Mouse (Mus musculus) midbrain, postnatal 0 days (tissue): ENCODE results near the gene Myof. TPM values are rescaled to one million over a fixed set of nuclear protein-coding genes. Genes with fewer than 3 reads are reported as not detected.

Experiments used
- ATAC-seq: fragments of 200-750 bp; cut with Nextera tagmentation; 2 replicates; pipeline ENCODE4 v1.8.0; 2017; ENCODE audit warnings: moderate number of reproducible peaks, mild to moderate bottlenecking, moderate TSS enrichment, moderate library complexity; ENCODE audit not compliant: low FRiP score
- DNase-seq: peaks from one replicate; pipeline ENCODE4 v3.0.0-alpha.2; 2015; ENCODE audit warnings: low spot score
- H3K27ac ChIP-seq: fragments of 300-500 bp; sonication (generic); 2 replicates; pipeline ENCODE4 v1.5.1; 2014; ENCODE audit warnings: low read depth, mild to moderate bottlenecking, low read length, mixed read lengths
- H3K27me3 ChIP-seq: fragments of 300-500 bp; sonication (generic); 2 replicates; pipeline ENCODE4 v1.6.1; 2014; ENCODE audit warnings: low read length, control low read depth, mixed read lengths; ENCODE audit not compliant: insufficient read depth
- H3K36me3 ChIP-seq: fragments of 300-500 bp; sonication (generic); 2 replicates; pipeline ENCODE4 v1.6.1; 2014; ENCODE audit warnings: low read length, control low read depth, mixed read lengths; ENCODE audit not compliant: insufficient read depth
- H3K4me1 ChIP-seq: fragments of 300-500 bp; sonication (generic); 2 replicates; pipeline ENCODE4 v1.6.1; 2014; ENCODE audit warnings: mild to moderate bottlenecking, control low read depth, antibody characterized with exemption, low read length, mixed read lengths; ENCODE audit not compliant: insufficient read depth
- H3K4me2 ChIP-seq: fragments of 300-500 bp; sonication (generic); 2 replicates; pipeline ENCODE4 v1.6.1; 2014; ENCODE audit warnings: low read depth, mild to moderate bottlenecking, low read length, mixed read lengths; ENCODE audit not compliant: poor library complexity, severe bottlenecking
- H3K4me3 ChIP-seq: fragments of 300-500 bp; sonication (generic); 2 replicates; pipeline ENCODE4 v1.5.1; 2014; ENCODE audit warnings: low read depth, mild to moderate bottlenecking, low read length, moderate library complexity
- H3K9ac ChIP-seq: fragments of 300-500 bp; sonication (generic); replicated peaks from 2 replicates; pipeline ENCODE4 v1.6.1; 2014; ENCODE audit warnings: mild to moderate bottlenecking, low read length, moderate library complexity, mixed read lengths; ENCODE audit not compliant: poor library complexity, severe bottlenecking
- H3K9me3 ChIP-seq: fragments of 300-500 bp; sonication (generic); 2 replicates; pipeline ENCODE4 v1.6.1; 2016; ENCODE audit warnings: low read length, control low read depth
- CTCF ChIP-seq: IDR thresholded peaks from 2 replicates; pipeline ENCODE4 v1.5.1; 2016; ENCODE audit warnings: antibody characterized with exemption, mild to moderate bottlenecking
- WGBS: fragments of 180-500 bp; shearing (Covaris S2); extraction: QIAGEN DNeasy Blood & Tissue Kit; methylation state at CpG from one replicate; pipeline ENCODE4 v1.1.7; 2014; 5-methylcytosine and 5-hydroxymethylcytosine counted together
- polyA plus RNA-seq: library from polyadenylated mRNA; unstranded; fragments of >200 nt; fragmentation: Nextera tagmentation; extraction: Ambion mirVana; gene quantifications from 2 replicates; pipeline ENCODE4 v1.2.1, GENCODE M21; 2015
- total RNA-seq: library from RNA; depleted of rRNA; stranded (reverse); fragments of >200 nt; gene quantifications from 2 replicates; pipeline ENCODE4 v1.2.3, GENCODE M21; 2014

The Myof gene
- total and polyA plus RNA-seq, 2 experiments from 2014 or later: 2.1 to 5.4 TPM

GRCm38 (mm10) chr19:38023603-38024002 is 19.8 kb downstream of the Myof start:
- Histone ChIP-seq H3K4me2 (no peak overlapping the region), H3K4me3 (no peak overlapping the region), H3K4me1 (no peaks in the 10 kb centered on the region), H3K9me3 (no peaks in the 10 kb centered on the region), H3K27me3 (no peaks in the 10 kb centered on the region), H3K27ac (no peak overlapping the region), H3K36me3 (no peaks in the 10 kb centered on the region), H3K9ac (no peak overlapping the region)
- ATAC-seq: no peak
- TF ChIP-seq CTCF: no peak
- WGBS: 19% methylated on average over 4 of the region's 4 CpGs
- no peak for DNase-seq

GRCm38 (mm10) chr19:38022710-38023109 is 20.7 kb downstream of the Myof start:
- no peaks in the 10 kb centered on the region for H3K9me3 ChIP-seq
- H3K4me3 ChIP-seq: no peak overlapping the region
- DNase-seq: no peak
- no peak overlapping the region for H3K4me2 ChIP-seq
- H3K9ac ChIP-seq: no peak overlapping the region
- H3K27ac ChIP-seq: no peak overlapping the region
- no peak for ATAC-seq
- H3K4me1 ChIP-seq: no peaks in the 10 kb centered on the region
- no peaks in the 10 kb centered on the region for H3K27me3 ChIP-seq
- no peak for TF ChIP-seq CTCF
- no peaks in the 10 kb centered on the region for H3K36me3 ChIP-seq
- 83% methylated on average over 4 of the region's 4 CpGs for WGBS

GRCm38 (mm10) chr19:38015873-38016254 is 27.5 kb downstream of the Myof start:
- TF ChIP-seq CTCF: no peak
- peak; percentile 34; the same call in 1 of the 2 replicates for ATAC-seq

GRCm38 (mm10) chr19:38015180-38015872 is 28.1 kb downstream of the Myof start:
- Histone ChIP-seq H3K4me1 (0 out of 2 replicates have a peak, but pooled peaks cover 4% of the 10 kb centered on the region), H3K27me3 (no peaks in the 10 kb centered on the region), H3K4me2 (no peak overlapping the region), H3K36me3 (no peaks in the 10 kb centered on the region), H3K4me3 (no peak overlapping the region), H3K9me3 (no peaks in the 10 kb centered on the region), H3K9ac (no peak overlapping the region), H3K27ac (peak overlapping the region; percentile 27; the same call in 1 of the 2 replicates)
- 4% methylated on average over 1 of the region's 1 CpGs for WGBS
- ATAC-seq (peak; percentile 90), DNase-seq (peak; percentile 90)
- TF ChIP-seq CTCF: no peak

More at GRCm38 (mm10) chr19:38015873-38016254, 27.5 kb downstream of the Myof start:
- Histone ChIP-seq H3K4me2 (no peak overlapping the region), H3K9ac (no peak overlapping the region), H3K36me3 (no peaks in the 10 kb centered on the region), H3K27me3 (no peaks in the 10 kb centered on the region), H3K9me3 (no peaks in the 10 kb centered on the region), H3K27ac (peak overlapping the region; percentile 27; the same call in 1 of the 2 replicates), H3K4me1 (0 out of 2 replicates have a peak, but pooled peaks cover 4% of the 10 kb centered on the region), H3K4me3 (no peak overlapping the region)
- no peak for DNase-seq
- 59% methylated on average over 1 of the region's 1 CpGs for WGBS

DNA sequence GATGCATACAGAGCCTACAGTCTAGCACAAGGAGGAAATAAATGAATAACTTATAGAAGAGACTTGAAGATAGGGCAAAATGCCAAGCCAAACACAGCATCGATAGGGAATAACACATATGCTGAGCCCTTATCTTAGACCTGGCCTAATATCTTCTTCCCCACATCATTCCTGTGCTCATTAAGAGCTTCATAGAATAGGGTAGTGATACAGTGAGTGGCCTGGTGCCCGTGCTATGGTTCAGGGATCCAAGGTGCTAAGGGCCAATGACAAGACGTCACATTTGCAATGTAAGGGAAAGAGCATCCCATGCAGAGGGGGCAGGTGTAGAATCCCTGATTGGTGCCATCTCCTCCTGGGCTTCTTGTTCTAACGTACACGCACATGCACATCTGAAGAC is 28.9 kb downstream of the Myof start:
- H3K27me3 ChIP-seq: no peaks in the 10 kb centered on the region
- ATAC-seq (no peak), DNase-seq (no peak)
- TF ChIP-seq CTCF: no peak
- WGBS: 94% methylated on average over 5 of the region's 5 CpGs
- no peak overlapping the region for H3K4me3 ChIP-seq
- no peak overlapping the region for H3K27ac ChIP-seq
- H3K36me3 ChIP-seq: no peaks in the 10 kb centered on the region
- H3K9ac ChIP-seq: no peak overlapping the region
- no peaks in the 10 kb centered on the region for H3K9me3 ChIP-seq
- no peak overlapping the region for H3K4me2 ChIP-seq
- H3K4me1 ChIP-seq: 0 out of 2 replicates have a peak, but pooled peaks cover 4% of the 10 kb centered on the region

- WGBS: 81% methylated on average over 1 of the region's 1 CpGs
- H3K4me2 ChIP-seq: no peak overlapping the region
- 0 out of 2 replicates have a peak, but pooled peaks cover 4% of the 10 kb centered on the region for H3K4me1 ChIP-seq
- no peak for DNase-seq
- no peak overlapping the region for H3K27ac ChIP-seq
- H3K4me3 ChIP-seq: no peak overlapping the region
- H3K36me3 ChIP-seq: no peaks in the 10 kb centered on the region
- no peak for TF ChIP-seq CTCF
- no peak for ATAC-seq
- no peaks in the 10 kb centered on the region for H3K27me3 ChIP-seq
- no peaks in the 10 kb centered on the region for H3K9me3 ChIP-seq
- H3K9ac ChIP-seq: no peak overlapping the region
Observed at GRCm38 (mm10) chr19:38011379-38011778, 32.0 kb downstream of the Myof start.
